Mouse (Mus musculus) left cerebral cortex, adult 18-20 months (tissue): ENCODE data around the gene Gm20747. TPM values are rescaled to one million over a fixed set of nuclear protein-coding genes. Genes with fewer than 3 reads are reported as not detected.
"Not testable (repeated sequence)": the region's sequence is repeated elsewhere in the genome, so short reads cannot be mapped to it uniquely, and the experiment has no call there.

Source experiments
- DNase-seq, 2 experiments: peaks; one replicate each; pipeline ENCODE4 v3.0.0; 2021 to 2022; ENCODE audit warnings: low spot score in 2 of 2, mixed read lengths in 1 of 2
- long read RNA-seq, 2 experiments: library from polyadenylated mRNA; stranded (forward); transcript quantifications; one replicate each; pipeline ENCODE4 v2.0.0; 2021
- total RNA-seq, 2 experiments: library from RNA; stranded (reverse); gene quantifications; 2 replicates each; pipeline ENCODE4 v1.2.3; 2021

The Gm20747 gene
- total RNA-seq, result not detected
- long read RNA-seq, experiment 1, result 0 reads
- long read RNA-seq, experiment 2, result 0 reads

- DNase-seq, result not testable (repeated sequence)
Measured at GRCm38 (mm10) chrY:53418191-53418590, at the start of gene Gm20747. Gene Gm20747 (minus strand): TSS chrY:53418291.
